Mouse (Mus musculus): ENCODE results near the gene Frzb.
"Not testable (repeated sequence)": the region's sequence is repeated elsewhere in the genome, so short reads cannot be mapped to it uniquely, and the experiment has no call there.

Gene Frzb

GRCm38 (mm10) chr2:80447291-80447791 lies at the start of gene Frzb:
Frzb (minus strand) TSS chr2:80447625.
- peak; percentile 30 to 32 for DNase-seq (ENCODE audit: low spot score in 2 of 2)

GRCm38 (mm10) chr2:80495304-80495703 lies 47.9 kb upstream of the Frzb start:
- DNase-seq (ENCODE audit: low spot score in 2 of 2) = not testable (repeated sequence)

GRCm38 (mm10) chr2:80486851-80487250 lies 39.4 kb upstream of the Frzb start:
- no peak for DNase-seq (ENCODE audit: low spot score in 2 of 2)

- no peak for DNase-seq (ENCODE audit: low spot score in 2 of 2)
These were observed 37.5 kb upstream of the Frzb start for GRCm38 (mm10) chr2:80484951-80485350.

- DNase-seq (ENCODE audit: low spot score in 2 of 2) = no peak
These were observed 28.4 kb upstream of the Frzb start for GRCm38 (mm10) chr2:80475831-80476230.

- DNase-seq (ENCODE audit: low spot score in 2 of 2) = no peak
These were observed 26.9 kb upstream of the Frzb start for GRCm38 (mm10) chr2:80474247-80474796.

- DNase-seq (ENCODE audit: low spot score in 2 of 2) = no peak
These were observed 18.8 kb upstream of the Frzb start for GRCm38 (mm10) chr2:80465991-80466821.

GRCm38 (mm10) chr2:80461827-80462226 lies 14.4 kb upstream of the Frzb start:
- DNase-seq (ENCODE audit: low spot score in 2 of 2) = no peak

GRCm38 (mm10) chr2:80448231-80448630 lies 806 bp upstream of the Frzb start:
- peak; percentile 24 to 35 for DNase-seq (ENCODE audit: low spot score in 2 of 2)

GRCm38 (mm10) chr2:80446308-80447151 lies 895 bp downstream of the Frzb start:
- peak; percentile 36 to 38 for DNase-seq (ENCODE audit: low spot score in 2 of 2)

GRCm38 (mm10) chr2:80445926-80446307 lies 1.5 kb downstream of the Frzb start:
- no peak for DNase-seq (ENCODE audit: low spot score in 2 of 2)

- no peak for DNase-seq (ENCODE audit: low spot score in 2 of 2)
These were observed 1.9 kb downstream of the Frzb start for GRCm38 (mm10) chr2:80445491-80445890.

GRCm38 (mm10) chr2:80444418-80445365 lies 2.7 kb downstream of the Frzb start:
- DNase-seq (ENCODE audit: low spot score in 2 of 2) = no peak

GRCm38 (mm10) chr2:80443962-80444361 lies 3.5 kb downstream of the Frzb start:
- DNase-seq (ENCODE audit: low spot score in 2 of 2) = no peak

GRCm38 (mm10) chr2:80441386-80441785 lies 6.0 kb downstream of the Frzb start:
- DNase-seq (ENCODE audit: low spot score in 2 of 2) = no peak

- DNase-seq (ENCODE audit: low spot score in 2 of 2) = no peak
These were observed 8.6 kb downstream of the Frzb start for GRCm38 (mm10) chr2:80438854-80439253.

- no peak for DNase-seq (ENCODE audit: low spot score in 2 of 2)
These were observed 10.0 kb downstream of the Frzb start for GRCm38 (mm10) chr2:80437401-80437800.

GRCm38 (mm10) chr2:80434783-80435572 lies 12.4 kb downstream of the Frzb start:
- no peak for DNase-seq (ENCODE audit: low spot score in 2 of 2)

GRCm38 (mm10) chr2:80433254-80433876 lies 14.1 kb downstream of the Frzb start:
- no peak for DNase-seq (ENCODE audit: low spot score in 2 of 2)

All from right cerebral cortex, postnatal 10 days (tissue).